Mouse (Mus musculus) megakaryocyte, adult 5-6 weeks (primary cell): ENCODE measurements around the gene H2-Oa. TPM values are rescaled to one million over a fixed set of nuclear protein-coding genes. Genes with fewer than 3 reads are reported as not detected.

ENCODE experiments used
- ATAC-seq: 2 replicates; pipeline ENCODE4 v1.8.0; 2016; ENCODE audit warnings: mild to moderate bottlenecking, inconsistent platforms; ENCODE audit not compliant: poor library complexity, severe bottlenecking
- total RNA-seq, 2 experiments: library from RNA; stranded (forward) in 1 of 2; stranded (reverse) in 1 of 2; fragments of 153-499, 151-499 nt in 1 of 2; fragments of 221-1000, 200-1000 nt in 1 of 2; gene quantifications; 2 replicates each; pipeline versions ENCODE4 v1.2.3 to v1.2.4; 2015 to 2017

Gene H2-Oa
- total RNA-seq, 2 experiments from 2014 or later = 3.7 to 10.8 TPM

DNA sequence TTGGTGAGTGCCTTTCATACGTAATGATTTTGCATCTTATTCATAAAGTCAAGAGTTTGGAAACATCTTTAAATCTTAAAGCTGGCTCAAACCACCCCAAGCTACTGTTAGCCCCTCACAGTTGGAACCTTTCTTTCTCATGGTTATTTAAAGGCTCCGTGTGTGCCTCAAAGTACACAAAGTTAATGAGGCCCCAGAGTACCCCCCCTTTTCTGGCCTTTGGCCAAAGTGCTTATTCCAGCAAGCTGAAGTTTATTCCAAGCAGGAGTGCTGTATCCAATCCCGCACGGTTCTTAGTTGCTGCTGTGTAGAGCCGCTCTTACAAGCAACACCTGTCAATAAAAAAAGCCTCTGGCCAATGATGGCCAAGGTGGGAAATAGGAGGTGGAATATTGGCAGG, 7.4 kb downstream of the H2-Oa start:
- ATAC-seq = no peak

DNA sequence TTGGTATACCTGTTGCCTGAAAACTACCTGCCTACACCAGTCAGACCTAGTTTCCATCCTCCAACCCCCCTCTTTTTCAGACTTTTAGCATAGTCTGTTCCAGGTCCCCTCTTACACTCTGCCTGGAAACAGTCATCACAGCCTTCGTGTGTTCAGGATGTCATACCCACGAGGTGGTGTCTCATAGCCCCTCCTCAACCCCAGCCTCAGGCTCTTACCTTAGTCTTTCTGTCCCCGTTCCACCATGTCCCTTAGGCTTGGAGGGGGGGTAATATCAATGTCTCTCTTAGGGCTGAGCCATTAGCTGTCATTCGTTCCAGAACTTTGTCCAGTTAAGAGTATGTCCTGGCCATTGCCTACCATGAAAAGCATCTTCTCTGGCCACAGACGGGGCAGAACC, 9.0 kb downstream of the H2-Oa start:
- no peak for ATAC-seq

DNA sequence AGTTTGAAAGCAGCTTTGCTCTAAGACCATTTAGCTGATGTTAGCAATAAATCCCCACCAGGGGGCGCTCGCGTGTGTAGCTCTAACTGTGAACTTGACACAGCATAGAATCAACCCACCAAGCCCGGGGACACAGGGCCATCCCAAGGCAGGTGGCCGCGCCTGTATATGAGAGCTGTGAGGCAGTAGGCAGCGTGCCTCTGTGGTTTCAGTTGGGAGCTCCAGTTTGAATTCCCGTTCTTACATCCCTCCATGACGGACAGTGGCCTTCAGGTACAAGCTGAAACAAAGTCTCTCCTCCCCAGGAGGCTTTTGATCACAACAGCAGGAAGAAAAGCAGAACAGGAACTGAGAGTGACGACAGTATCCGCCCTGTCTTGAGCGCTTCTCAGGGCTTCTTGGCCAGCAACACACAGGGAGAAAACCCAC, 9.5 kb downstream of the H2-Oa start:
- ATAC-seq = peak; percentile 93

DNA sequence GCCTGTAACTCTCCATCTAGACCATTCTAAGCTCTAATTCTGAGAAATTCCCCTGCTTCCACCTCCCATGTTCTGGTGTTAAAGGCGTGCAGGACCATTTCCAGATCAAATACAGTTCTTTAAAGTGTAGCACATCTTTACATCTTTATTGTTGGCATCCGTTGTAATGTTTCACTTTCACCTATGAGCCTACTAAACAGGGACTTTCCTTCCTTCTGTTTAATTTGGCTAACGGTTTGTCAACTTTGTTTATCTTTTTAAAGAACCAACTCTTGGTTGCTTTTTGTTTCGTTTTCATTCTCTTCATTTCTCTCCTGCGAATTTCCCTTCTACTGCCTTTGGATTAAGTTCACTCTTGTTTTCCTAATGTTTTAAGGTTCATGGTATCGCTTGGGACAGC, 10.7 kb downstream of the H2-Oa start:
- no peak for ATAC-seq

DNA sequence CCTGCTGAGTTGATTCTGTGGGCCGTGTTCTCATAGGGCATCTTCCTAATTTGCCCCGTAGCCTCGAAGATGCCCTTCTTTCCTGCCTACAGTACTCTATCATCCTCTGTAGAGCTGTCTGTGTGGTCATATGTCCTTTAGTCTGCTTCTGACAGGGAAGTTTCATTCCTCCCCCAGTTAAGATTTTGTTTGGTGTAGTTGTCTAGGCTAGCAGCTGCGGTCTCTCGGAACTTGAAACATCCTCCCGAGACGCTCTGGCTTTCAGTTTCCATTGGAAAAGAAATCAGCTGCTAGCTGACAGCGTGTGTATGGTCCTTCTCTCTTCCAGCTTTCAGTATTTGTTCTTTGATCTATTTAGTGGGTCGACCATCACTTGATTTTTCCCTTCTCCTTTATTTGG, 12.7 kb downstream of the H2-Oa start:
- no peak for ATAC-seq

DNA sequence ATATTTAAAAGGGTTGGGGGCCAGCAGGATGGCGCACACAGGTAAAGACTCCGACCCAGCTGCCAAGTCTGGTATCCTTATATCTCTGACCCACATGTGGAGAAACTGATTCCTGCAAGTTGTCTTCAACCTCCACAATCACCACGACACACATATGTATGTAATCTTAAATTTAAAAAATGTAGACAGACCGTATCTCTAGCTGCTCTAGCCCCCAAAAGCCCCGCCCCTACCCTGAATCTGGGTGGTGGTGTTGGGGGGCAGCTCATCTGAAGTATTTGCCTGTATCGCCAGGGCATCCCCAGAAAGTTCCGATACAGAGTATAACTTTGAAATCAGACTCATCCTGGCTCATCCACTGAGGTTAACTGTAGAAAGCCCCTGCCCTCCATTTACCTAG, 14.4 kb downstream of the H2-Oa start:
- no peak for ATAC-seq

DNA sequence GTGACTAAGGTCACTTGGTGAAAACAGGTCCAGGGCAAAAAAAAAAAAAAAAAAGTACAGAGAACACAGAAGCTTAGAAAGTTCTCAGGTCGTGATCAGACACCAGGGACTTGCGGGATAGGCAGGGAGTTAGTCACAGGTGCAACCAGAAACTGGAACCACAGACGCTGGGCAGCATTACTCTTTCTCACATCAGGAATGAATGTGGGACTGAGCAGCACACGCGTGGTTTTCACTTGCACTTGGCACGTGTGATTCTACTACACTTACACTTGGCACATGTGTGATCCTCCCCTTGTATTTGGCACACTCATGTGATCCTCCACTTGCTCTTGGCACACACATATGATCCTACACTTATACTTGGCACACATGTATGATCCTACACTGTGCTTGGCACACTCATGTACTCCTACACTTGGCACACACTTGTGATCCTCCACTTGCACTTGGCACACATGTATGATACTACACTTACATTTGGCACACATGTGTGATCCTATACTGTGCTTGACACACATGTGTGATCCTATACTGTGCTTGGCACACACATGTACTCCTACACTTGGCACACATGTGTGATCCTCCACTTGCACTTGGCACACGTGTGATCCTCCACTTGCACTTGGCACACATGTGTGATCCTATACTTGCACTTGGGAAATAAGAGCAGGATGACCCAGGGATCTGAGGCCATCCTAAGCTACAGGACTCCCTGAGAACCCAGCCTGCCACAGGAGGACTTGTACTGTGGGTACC, 15.1 kb downstream of the H2-Oa start:
- ATAC-seq = no peak

DNA sequence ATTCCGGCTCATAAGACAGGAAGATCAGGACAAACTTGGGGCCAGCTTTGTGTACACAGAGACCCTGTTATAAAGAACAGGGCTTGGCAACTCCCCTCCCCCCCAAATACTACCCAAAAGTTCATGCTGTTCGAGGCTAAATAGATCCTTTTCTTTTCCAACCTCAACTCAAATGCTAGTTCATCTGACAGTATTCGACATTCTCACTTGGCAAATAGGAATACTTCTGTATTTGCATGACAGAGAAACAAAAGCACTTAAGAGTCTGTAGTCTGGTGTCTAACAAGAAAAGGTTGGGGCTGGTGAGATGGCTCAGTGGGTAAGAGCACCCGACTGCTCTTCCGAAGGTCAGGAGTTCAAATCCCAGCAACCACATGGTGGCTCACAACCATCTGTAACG, 16.3 kb downstream of the H2-Oa start:
- no peak for ATAC-seq

DNA sequence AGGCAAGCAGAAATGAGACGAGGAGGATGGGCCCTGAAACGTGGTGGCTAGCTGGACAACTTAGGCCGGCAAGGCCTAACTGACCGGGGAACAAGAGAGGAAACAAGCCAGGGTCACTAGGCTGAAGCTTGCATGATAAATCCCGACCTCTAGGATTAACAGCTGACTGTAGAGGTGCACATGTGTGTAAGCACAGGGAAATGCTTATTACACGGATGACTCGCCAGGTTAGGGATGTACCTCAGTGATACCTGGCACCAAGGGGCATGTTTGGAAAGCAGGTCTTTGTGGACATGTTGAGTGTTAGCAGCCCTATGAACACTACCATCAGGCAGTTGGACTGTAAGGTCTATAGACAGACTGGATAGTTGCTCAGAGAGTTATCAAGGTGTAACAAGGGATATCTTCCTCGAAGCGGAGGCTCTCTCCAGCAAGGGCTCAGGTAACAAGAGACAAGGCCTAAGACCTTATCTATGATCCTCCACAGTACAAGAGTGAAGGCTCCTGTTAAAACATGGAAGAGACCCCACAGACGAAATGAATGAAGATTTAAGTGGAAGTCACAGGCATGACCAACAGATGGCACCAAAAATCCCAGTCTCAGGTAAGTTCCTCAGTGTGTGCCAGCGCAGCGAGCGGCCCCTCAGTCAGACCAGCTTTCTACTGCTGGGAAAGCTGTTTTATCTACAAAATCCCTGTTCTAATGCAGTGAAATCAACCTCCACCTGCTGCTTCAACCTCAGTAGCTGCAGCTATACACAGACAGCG, 17.1 kb downstream of the H2-Oa start:
- ATAC-seq = no peak

DNA sequence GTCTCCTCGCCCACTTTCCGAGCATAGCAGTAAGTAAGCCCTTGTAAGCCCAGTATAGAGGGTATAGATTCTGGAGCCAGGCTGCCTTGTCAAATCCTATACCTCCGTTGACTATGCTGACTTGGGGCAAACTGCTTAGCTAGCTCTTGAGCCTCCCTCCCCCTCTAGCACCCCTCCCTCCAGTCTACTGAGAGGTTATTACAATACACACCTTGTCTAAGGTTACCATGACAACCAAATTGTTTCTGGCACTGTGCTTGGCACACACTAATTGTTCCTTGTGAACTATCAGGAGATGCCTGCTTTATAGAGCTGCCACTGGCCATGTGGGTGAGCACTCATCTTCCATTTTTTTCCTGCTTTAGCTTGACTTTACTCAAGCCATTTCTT, 17.7 kb downstream of the H2-Oa start:
- no peak for ATAC-seq

DNA sequence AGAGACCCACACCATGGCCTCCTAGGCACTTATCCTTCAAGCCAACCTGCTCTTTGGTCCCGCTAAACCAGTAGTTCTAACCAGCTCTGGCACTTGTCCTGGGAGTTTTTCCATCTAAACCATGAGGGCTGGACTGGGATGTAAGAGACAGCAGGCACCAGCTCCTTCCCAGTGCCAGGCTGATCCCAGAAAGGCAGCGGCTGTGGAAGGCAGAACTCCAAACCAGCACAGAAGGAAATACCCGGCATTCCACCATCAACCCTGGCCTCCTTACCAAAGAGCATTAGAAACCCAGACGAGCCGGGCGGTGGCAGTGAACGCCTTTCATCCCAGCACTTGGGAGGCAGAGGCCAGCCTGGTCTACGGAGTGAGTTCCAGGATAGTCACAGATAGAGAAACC, 18.2 kb downstream of the H2-Oa start:
- ATAC-seq = no peak

DNA sequence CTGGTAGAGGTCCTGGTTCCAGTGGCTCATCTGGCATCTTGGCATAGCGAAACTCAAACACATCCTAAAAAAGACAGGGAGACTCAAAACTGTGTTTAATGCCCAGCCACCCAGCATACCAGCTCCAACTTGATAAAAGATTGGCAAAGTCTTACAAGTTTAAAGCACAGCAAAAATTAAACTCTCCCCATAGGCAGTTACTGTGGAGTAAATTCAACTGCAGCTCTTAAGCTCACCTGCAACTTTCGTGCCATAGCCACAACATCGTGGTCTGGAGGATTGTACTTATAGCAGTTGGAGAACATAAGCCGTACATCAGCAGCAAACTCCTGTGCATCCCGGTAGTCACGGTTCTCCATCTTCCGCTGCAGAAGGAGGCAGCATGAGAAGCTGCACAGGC, 22.0 kb downstream of the H2-Oa start:
- no peak for ATAC-seq

DNA sequence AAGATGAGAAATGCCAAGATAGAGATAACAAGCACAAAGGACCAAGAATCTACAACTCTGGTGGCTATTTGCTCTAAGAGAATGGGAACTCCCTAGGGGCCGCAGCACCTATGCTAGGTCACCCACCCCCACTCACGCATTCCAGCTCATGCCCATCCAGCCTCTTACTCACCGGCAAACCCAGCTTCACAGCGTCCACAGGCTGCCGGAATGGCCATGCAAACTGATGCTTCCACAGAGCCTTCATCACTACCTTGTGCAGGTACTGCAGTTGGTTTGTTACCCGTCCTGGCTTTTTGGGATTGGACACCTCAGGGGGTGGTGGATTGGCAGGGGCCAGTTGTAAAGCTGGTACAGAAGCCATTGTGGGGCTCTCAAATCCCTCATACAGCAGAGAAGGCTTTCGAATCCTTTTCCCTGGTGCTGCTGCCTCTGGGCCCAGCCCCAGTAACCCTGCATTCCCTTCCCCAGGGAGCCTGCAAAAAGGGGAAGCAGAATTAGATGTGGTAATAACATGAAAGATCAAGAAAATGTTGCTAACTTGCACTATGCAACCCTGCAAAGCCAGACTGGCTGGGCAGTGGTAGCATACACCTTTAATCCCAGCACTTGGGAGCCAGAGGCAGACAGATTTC, 24.7 kb downstream of the H2-Oa start:
- ATAC-seq = peak; percentile 14; the same call in 1 of the 2 replicates

DNA sequence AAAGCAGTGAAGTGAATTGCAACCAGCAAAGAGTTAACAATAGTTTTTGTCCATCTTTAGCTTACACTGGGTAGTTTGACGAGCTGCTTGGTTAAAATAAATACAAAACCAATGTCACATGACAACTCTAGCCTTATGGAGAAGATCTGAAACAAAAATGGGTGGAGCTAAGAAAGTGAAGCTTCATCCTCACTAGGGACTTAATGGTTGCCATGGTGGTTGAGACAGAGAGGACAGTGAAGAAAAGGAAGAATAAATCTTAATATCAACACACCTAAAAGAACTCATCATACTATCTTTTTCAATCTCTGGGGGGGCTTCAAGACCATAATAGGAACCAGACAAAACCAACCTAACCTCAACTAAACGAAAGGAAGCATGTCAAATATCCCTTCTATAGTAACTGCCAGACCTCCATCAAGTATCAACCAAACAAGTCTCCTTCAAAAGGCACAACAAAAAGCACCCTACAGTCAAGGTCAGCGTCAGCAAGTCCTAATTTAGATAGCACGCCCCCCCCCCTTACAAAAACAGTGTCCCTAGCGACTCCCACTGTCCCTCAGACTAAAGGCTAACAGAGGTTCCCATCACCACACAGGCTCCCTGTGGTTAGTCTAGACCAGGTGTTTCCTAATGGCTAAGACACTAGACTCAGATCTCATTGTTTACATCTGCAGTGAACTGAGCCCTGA, 25.4 kb downstream of the H2-Oa start:
- ATAC-seq = no peak

DNA sequence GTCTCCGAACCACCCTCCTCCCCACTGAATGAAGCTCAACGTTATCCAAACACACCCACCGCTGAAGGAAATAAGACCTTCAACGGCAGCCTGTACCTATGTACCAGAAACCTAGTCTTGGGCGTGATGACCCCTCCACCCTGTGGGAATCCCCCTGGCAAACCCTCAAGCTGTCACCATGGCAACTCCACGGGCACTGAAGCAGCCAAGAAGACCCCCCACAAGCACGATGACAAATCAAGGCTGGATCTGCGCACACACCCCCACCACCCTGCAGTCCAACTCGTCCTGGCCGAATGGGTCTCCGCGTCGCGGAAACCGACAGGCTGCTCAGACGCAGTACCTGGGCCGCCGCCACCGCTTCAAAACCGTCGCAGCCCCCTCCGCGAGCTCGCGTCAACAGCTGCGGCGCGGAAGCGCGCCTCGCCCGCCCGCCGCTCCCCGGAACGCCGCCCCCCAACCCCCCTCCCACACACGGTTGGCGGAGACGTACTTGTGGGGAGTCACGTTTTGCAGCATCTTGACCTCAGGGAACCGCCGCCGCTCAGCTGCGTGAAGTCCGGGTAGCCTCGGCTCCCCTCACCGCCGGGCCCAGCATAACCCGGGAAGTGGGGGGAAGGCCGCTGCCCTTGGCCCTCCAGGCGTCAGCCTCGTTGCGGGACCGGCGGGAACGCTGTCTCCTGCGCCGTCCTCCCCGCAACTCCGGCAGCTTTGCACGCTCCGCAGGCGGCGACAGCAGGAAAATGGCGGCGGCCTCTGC, 26.2 kb downstream of the H2-Oa start:
- no peak for ATAC-seq

DNA sequence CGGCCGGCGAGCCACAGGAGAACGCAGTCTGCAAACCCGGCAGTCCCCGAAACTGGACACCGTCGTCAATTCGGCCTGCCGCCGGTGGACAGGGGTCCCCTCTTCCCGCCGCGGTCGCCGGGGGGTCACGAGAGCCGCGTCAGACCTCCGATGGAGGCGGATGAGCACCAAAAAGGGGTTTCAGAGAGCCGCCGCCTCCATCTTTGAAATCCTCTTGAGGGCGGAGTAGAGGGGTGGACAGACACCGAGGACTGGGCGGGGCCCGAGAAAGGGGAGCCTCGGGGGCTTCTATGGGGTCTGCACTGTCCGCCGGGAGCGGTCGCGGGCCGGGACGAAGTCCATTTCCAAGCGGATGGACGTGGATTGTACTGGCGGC, 26.7 kb downstream of the H2-Oa start:
- ATAC-seq = no peak

DNA sequence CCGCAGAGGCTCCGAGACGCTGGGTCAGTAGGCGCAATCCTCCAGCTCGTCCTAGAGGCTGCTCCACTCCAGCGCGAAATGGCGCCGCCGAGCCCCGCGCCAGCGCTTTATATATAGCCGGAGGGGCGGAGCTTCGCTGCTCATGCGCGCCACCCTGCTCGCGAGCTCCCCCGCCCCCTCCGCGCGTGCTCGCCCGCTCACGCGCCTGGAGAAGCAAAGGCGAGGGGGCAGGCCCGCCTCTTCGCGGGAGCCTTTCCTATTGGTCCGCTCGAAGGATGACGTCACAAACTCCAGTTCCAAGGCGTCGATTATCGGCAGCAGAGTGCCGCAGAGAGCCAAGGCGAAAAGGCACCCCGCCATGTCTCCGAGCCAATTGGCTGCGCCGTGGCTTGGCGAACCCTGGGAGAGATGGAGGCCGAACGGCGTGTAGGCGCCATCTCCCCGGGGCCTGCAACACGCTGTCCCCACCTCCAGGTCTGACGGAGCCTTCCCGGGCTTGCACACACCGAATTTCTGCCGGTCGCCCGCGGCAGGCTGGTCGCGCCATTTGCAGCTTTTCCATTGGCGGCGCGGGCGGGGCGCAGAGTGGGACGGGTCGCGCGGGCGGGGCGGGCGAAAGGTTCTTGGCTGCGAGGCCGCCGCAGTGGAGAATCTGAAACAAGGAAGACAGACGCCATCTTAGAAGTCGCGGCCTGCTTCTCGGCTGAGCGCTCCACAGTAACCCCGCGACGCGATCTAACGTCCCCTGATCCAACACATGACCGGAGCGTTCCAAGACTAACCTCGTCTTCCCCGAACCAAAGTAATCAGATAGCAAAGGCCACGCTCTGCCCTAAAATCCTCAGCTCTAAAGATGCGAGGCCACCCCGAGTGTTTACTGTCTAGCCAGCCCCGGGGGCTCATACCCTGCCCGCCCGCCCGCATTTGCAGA, 27.4 kb downstream of the H2-Oa start, which contains the start of gene H2-DMa:
Gene H2-DMa (plus strand): TSS at position 293 of the 931 bp plus-strand sequence.
- ATAC-seq = peak; percentile 58

DNA sequence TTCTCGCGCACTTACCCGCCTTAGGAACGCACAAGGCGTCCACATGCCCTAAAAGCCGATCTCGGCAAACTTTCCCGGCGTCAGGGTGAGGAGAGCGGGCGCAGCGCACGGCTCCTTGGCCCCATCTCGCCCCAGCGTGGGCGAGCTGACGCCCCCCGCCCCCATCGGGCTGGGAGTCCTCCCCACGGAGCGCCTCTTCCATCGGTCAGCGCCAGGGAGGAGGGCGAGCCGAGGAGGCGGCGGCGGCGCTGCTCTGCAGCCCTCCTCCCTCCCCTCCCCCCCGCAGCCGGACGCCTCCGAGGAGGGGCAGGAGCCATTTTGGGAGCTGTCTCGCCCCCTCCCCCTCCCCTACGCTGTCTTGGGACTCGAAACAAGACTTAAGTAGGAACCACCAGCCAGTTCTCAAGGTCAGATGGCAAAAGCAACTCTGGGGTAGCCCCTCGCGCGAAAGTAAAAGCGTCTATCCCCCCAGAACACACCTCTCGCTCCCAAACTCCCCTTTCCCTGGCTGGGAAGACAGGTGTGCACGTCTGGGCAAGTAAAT, 28.1 kb downstream of the H2-Oa start:
- 0 out of 2 replicates have a peak, but pooled peaks have one; percentile 2 for ATAC-seq

DNA sequence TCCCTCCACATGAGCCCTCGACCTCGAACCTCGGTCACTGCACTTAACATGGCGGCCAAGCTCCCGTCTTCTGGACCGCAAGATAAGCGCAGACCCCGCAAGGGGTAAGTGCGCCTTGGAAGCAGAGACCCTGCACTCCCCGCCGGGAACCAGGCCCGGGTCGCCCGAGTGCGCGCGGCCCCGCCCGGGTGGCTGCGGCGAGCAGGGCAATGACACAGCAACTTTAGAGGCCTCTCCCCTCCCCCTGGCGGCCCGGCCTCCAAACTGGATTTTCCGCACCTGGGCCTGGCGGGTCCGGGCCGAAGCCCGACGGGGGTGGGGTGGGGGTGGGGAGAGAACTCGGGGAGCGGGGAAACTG, 28.7 kb downstream of the H2-Oa start:
- ATAC-seq = peak; percentile 23
